Mouse (Mus musculus) bone marrow, adult 2 months (tissue): ENCODE data around the gene Kcnf1.

ENCODE experiments used
- CTCF ChIP-seq: fragments of 200-500 bp; IDR thresholded peaks from 2 replicates; pipeline ENCODE4 v1.5.1; 2011; ENCODE audit warnings: low read length, control low read depth; ENCODE audit not compliant: control insufficient read depth, insufficient read depth
- POLR2A ChIP-seq: fragments of 200-500 bp; IDR thresholded peaks from 2 replicates; pipeline ENCODE4 v1.6.1; 2011; ENCODE audit warnings: low read depth, mild to moderate bottlenecking, control low read depth, low read length, borderline replicate concordance; ENCODE audit not compliant: control insufficient read depth

GRCm38 (mm10) chr12:17193311-17193710 is 16.6 kb upstream of the Kcnf1 start:
- TF ChIP-seq CTCF: no peak
- no peak for TF ChIP-seq POLR2A
